Mouse (Mus musculus): ENCODE results near the gene Dip2b. TPM values are rescaled to one million over a fixed set of nuclear protein-coding genes. Genes with fewer than 3 reads are reported as not detected.

Gene Dip2b
- total RNA-seq, 2 experiments from 2014 or later = 50.5 to 50.8 TPM

- no peak for DNase-seq (ENCODE audit: low spot score in 2 of 2)
These were observed 11.1 kb downstream of the Dip2b start for GRCm38 (mm10) chr15:100049496-100050087.

- DNase-seq (ENCODE audit: low spot score in 2 of 2) = no peak
These were observed 12.5 kb downstream of the Dip2b start for GRCm38 (mm10) chr15:100050940-100051339.

GRCm38 (mm10) chr15:100052726-100053125 is 14.3 kb downstream of the Dip2b start:
- no peak for DNase-seq (ENCODE audit: low spot score in 2 of 2)

GRCm38 (mm10) chr15:100056397-100056908 is 18.0 kb downstream of the Dip2b start:
- DNase-seq (ENCODE audit: low spot score in 2 of 2) = no peak

- no peak for DNase-seq (ENCODE audit: low spot score in 2 of 2)
These were observed 19.2 kb downstream of the Dip2b start for GRCm38 (mm10) chr15:100057698-100058097.

GRCm38 (mm10) chr15:100058143-100058542 is 19.7 kb downstream of the Dip2b start:
- no peak for DNase-seq (ENCODE audit: low spot score in 2 of 2)

GRCm38 (mm10) chr15:100058912-100059311 is 20.4 kb downstream of the Dip2b start:
- DNase-seq (ENCODE audit: low spot score in 2 of 2) = no peak

- DNase-seq (ENCODE audit: low spot score in 2 of 2) = no peak
These were observed 21.3 kb downstream of the Dip2b start for GRCm38 (mm10) chr15:100059626-100060311.

GRCm38 (mm10) chr15:100060513-100061140 is 22.2 kb downstream of the Dip2b start:
- DNase-seq (ENCODE audit: low spot score in 2 of 2) = no peak

GRCm38 (mm10) chr15:100061377-100061776 is 22.9 kb downstream of the Dip2b start:
- no peak for DNase-seq (ENCODE audit: low spot score in 2 of 2)

GRCm38 (mm10) chr15:100063229-100063773 is 24.8 kb downstream of the Dip2b start:
- no peak for DNase-seq (ENCODE audit: low spot score in 2 of 2)

- DNase-seq (ENCODE audit: low spot score in 2 of 2) = no peak
These were observed 28.2 kb downstream of the Dip2b start for GRCm38 (mm10) chr15:100066702-100067101.

GRCm38 (mm10) chr15:100069101-100069500 is 30.6 kb downstream of the Dip2b start:
- DNase-seq (ENCODE audit: low spot score in 2 of 2) = no peak

GRCm38 (mm10) chr15:100070021-100070420 is 31.6 kb downstream of the Dip2b start:
- no peak for DNase-seq (ENCODE audit: low spot score in 2 of 2)

- DNase-seq (ENCODE audit: low spot score in 2 of 2) = no peak
These were observed 33.4 kb downstream of the Dip2b start for GRCm38 (mm10) chr15:100071819-100072218.

GRCm38 (mm10) chr15:100073696-100074453 is 35.4 kb downstream of the Dip2b start:
- DNase-seq (ENCODE audit: low spot score in 2 of 2) = no peak

GRCm38 (mm10) chr15:100074754-100075153 is 36.3 kb downstream of the Dip2b start:
- DNase-seq (ENCODE audit: low spot score in 2 of 2) = no peak

- no peak for DNase-seq (ENCODE audit: low spot score in 2 of 2)
These were observed 37.9 kb downstream of the Dip2b start for GRCm38 (mm10) chr15:100076362-100076761.

- no peak for DNase-seq (ENCODE audit: low spot score in 2 of 2)
These were observed 42.5 kb downstream of the Dip2b start for GRCm38 (mm10) chr15:100080833-100081477.

GRCm38 (mm10) chr15:100081478-100081998 is 43.1 kb downstream of the Dip2b start:
- no peak for DNase-seq (ENCODE audit: low spot score in 2 of 2)

All from layer of hippocampus, adult 18-20 months (tissue).